Mouse (Mus musculus): ENCODE results near the gene Dars2. TPM values are rescaled to one million over a fixed set of nuclear protein-coding genes. Genes with fewer than 3 reads are reported as not detected.
A peak's percentile ranks its signal among the peaks of the same experiment; 100 is the strongest.
"Not testable (repeated sequence)": the region's sequence is repeated elsewhere in the genome, so short reads cannot be mapped to it uniquely, and the experiment has no call there.

The Dars2 gene
- total RNA-seq, 4 experiments from 2014 or later: 24.5 to 33.5 (median 25.3) TPM

GRCm38 (mm10) chr1:161035786-161036404, 34.6 kb downstream of the Dars2 start:
- DNase-seq (ENCODE audit: low spot score): no peak

GRCm38 (mm10) chr1:161035281-161035785, 35.1 kb downstream of the Dars2 start:
- DNase-seq (ENCODE audit: low spot score): no peak

- DNase-seq (ENCODE audit: low spot score): peak; percentile 98
Measured at GRCm38 (mm10) chr1:161034435-161035280, 35.8 kb downstream of the Dars2 start, which contains the start of gene Zbtb37. Gene Zbtb37 (minus strand): TSS chr1:161034849.

GRCm38 (mm10) chr1:161033856-161034434, 36.5 kb downstream of the Dars2 start:
- DNase-seq (ENCODE audit: low spot score): no peak

DNA sequence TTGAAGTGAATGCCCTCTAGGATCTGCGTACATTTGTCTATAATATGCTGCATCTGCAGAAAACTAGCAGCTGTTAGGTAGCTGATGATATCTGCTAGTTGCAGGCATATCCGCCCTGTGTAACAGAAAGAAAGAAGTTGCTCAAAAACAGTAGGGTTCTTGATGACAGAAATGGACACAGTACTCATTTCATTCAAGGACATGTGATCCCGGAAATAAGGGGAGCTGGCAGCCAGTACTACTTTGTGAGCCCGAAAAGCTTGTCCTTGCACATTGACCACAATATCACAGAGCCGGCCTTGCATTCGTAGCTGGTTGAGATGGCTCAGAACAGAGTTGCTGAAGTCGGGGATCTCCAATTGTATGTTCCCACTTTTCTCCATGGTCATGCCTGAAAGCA, 38.1 kb downstream of the Dars2 start:
- no peak for DNase-seq (ENCODE audit: low spot score)

- DNase-seq (ENCODE audit: low spot score): no peak
Measured at GRCm38 (mm10) chr1:161031881-161032280, 38.6 kb downstream of the Dars2 start.

DNA sequence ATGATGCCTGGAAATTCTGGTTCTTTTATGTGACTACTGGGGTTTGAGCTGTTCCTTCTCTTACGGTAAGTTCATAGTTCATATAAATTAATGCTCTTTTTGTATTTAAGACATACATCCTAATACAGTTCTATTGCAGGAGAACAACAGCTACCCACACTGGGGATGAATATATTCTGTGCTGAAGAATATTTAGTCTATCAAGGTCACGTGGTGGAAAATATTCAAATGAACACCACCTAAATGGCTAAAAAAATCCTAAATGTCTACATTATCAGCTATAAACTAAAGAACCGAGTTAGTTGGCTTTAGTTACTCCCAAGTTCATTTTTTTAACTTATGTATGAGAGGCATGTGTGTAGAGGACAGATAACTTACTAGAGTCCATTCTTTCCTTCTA, 40.4 kb downstream of the Dars2 start:
- DNase-seq (ENCODE audit: low spot score): no peak

GRCm38 (mm10) chr1:161028427-161028826, 42.0 kb downstream of the Dars2 start:
- DNase-seq (ENCODE audit: low spot score): not testable (repeated sequence)

GRCm38 (mm10) chr1:161027196-161027595, 43.3 kb downstream of the Dars2 start:
- no peak for DNase-seq (ENCODE audit: low spot score)

DNA sequence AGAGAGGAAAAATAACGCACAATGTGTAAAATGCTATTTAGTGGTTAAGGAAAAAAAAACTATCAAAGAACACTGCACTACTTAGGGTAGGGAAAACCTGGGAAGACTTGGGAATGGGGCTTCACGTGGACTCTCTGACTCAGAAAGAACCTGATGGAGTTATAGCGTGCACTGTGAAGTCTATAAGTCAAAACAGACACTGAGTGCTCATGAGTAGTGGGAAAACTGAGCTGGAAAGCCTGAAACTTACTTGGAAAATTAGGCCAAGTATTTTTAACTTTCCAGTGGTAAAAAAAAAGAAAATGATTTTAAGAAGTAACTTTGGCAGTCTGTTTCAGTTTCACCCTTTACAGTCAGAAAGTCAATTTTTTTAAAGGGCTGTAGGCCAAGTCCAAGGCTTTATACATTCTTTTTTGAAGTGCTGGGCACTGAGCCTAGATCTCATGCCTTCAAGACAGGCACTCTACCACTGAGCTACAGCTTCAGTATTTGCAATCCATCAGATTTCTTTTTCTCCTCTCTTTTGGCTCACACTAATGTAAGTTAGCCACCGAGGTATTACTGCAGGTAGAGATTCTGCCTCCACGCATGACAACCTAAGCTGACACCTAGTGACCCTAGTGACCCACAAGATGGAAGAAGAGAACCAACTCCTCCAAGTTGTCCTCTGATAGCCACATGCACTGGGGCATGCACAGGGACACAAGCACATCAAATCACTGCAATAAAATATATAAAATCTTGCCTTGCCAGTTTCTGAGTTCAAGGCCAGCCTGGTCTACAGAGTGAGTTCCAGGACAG, 44.8 kb downstream of the Dars2 start:
- no peak for DNase-seq (ENCODE audit: low spot score)

GRCm38 (mm10) chr1:161020051-161020450, 50.4 kb downstream of the Dars2 start:
- no peak for DNase-seq (ENCODE audit: low spot score)

DNA sequence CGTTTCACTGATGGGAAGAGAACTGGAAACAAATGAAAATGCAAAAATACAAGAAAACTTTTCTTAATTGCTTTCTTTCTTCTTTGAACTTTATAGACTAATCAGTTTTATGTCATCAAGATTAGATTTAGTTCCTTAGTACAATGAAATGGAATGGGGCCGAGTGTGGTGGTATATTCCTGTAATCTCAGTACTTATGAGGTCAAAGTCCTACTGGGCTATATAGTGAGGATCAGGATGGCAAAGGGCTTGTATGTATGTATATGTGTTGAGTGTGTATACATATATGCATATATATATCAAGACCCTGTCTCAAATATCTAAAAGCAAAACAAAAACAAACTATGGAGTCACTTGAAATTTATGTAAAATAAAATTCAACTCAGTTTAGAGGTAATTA, 54.1 kb downstream of the Dars2 start:
- DNase-seq (ENCODE audit: low spot score): no peak

- DNase-seq (ENCODE audit: low spot score): no peak
Measured at GRCm38 (mm10) chr1:161010436-161010835, 60.0 kb downstream of the Dars2 start.

DNA sequence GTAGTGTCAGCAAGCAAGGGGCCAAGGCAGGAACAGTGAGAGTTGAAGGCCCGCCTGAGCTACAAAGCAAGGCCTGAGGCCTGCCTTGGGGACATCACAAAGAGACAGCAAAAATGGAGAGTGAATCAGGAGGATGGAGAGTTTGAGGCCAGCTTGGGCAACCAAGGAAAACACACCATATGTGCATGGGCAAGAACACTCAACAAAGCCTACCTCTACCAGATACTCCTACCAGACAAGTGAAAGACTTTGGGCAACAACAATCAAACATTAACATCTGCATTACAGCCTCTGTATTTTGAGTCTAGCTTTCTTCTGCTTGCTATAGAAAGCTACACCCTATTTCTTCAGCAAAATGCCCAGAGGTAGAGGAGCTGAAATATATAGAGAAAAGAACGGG, 62.4 kb downstream of the Dars2 start:
- DNase-seq (ENCODE audit: low spot score): no peak

DNA sequence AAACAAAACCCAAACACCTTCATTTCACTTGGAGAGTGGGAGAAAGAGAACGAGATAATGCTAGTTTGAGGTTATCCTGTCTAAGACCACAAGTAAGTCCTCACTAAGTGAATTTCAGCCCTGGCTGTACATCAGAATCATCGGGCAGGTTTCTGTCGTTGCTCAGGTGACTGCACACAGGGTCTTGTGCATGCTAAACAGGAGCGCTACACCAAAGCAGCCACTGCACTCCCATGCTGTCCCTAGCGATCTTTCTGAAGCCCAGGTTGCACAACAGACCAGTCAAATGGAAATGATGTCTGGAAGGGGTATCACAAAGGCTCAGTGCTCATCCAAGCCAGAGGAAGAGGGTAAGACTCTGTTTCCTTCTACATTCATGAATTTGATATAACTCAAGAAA, 64.0 kb downstream of the Dars2 start:
- no peak for DNase-seq (ENCODE audit: low spot score)

- DNase-seq (ENCODE audit: low spot score): no peak
Measured at GRCm38 (mm10) chr1:161005526-161005925, 64.9 kb downstream of the Dars2 start.

GRCm38 (mm10) chr1:161004942-161005341, 65.5 kb downstream of the Dars2 start:
- no peak for DNase-seq (ENCODE audit: low spot score)

- no peak for DNase-seq (ENCODE audit: low spot score)
Measured at GRCm38 (mm10) chr1:160993851-160994250, 76.6 kb downstream of the Dars2 start.
